Mouse (Mus musculus): ENCODE results near the gene Zfyve9.

Zfyve9 gene

DNA sequence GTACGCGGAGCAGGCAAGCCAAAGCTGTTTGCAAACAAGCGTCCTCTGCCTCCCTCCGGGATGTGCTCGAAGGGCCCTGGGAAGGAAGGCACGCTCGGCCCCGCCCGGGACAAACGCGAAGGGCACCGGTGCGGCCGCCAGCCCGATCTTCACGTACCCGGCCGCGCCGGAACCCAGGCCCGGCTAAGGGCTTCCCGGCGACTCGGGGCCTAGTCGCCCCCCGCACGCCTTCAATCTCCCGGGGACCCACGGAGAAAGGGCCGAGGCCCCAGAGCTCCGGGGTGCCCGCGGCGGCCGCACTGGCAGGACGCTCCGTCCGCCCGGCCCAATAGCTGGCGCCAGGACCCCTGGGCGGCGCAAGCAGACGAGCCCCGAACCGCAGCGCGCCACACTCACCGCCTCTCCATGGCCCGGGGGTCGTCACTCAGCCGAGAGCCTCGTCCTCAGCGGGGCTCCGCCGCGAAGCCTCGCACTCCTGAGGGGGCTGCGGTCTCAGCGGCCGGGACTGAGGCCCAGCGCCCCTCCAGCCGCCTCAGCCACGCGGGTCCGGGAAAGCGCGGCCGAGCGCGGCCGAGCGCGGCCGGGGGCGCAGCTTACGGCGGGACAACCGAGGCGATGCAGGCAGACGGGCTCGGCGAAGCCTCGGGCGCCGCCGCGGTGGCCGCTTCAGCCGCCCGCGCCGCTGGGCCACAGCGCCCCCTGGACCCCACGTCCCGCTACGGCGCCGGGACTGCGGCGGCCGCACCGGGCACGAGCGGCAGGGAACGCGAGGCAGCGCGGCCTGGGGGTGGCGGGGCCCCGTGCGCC is at the start of gene Zfyve9:
Zfyve9 (minus strand) TSS at position 742 of the 807 bp plus-strand sequence.
- peak; percentile 70 for DNase-seq (ENCODE audit: low spot score)

DNA sequence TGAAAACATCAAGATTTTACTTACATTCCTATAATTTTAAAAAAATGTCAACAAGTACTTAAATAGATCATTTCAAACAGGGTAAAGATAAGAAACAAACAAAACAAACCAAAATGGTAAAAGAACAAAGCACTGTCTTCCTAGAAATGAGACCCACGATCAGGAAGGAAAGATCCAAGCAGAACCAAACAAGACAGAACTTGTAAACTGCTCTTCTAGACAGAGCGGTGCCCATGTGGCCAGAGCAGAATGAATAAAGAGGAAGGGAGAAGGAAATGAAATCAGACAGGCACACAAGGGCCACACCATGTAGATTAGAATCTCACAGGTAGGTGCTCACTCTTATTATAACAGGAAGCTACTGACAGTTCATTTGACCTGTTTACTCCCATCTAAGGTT is 46.0 kb upstream of the Zfyve9 start:
- no peak for DNase-seq (ENCODE audit: low spot score)

GRCm38 (mm10) chr4:108826096-108826495 is 45.5 kb upstream of the Zfyve9 start:
- DNase-seq (ENCODE audit: low spot score): no peak

GRCm38 (mm10) chr4:108825677-108826076 is 45.1 kb upstream of the Zfyve9 start:
- DNase-seq (ENCODE audit: low spot score): no peak

- no peak for DNase-seq (ENCODE audit: low spot score)
Measured at GRCm38 (mm10) chr4:108811550-108811949, 31.0 kb upstream of the Zfyve9 start.

GRCm38 (mm10) chr4:108811142-108811541 is 30.5 kb upstream of the Zfyve9 start:
- no peak for DNase-seq (ENCODE audit: low spot score)

DNA sequence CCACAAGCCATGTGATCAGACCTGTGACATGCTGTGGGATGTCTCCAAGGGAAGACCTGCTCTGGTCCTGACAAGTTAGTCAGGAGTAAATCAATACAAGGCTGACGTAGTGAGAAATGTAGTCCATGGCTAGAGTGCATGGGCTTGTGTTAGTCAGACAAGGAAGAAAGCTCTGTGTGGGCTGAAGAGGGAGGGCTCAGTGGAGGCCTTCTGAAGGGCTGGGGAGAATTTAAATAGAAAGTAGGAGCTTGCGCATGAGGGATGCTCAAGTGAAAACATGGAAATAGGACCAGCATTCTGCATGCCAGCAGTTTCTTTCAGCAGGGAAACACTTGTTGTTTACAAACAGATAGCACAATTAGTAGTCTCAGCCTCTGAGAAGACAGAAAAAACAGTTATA is 22.9 kb upstream of the Zfyve9 start:
- DNase-seq (ENCODE audit: low spot score): no peak

DNA sequence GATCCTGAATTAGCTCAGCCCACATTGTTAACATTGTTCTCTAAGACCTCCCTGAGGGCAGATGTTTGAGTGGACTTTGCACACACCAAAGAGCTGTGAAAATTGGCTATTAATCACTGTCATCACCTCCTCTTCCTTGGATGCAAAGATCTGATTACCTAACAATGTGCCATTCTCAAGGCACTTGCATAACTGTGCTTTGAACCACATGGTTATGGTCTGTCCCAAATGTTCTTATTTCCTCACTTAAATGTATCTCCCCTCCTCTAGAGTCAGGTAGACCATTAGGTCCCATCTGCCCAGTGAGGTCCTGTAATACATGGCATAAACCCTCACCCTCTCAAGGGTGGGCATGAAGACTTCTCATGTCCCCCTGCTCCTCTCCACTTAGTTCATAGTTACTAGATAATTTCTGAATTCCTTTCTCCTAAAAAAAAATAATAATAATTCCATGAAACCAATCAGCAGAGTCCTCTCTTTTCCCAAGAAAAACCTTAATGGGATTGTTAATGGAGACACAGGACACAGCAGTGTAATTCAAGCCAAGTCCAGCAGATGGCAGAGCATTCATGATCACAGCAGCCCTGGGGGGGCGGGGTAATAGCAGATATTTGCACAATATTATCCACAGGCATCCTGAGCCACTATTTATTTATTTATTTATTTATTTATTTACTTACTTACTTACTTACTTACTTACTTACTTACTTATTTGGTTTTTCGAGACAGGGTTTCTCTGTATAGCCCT is 17.7 kb upstream of the Zfyve9 start:
- no peak for DNase-seq (ENCODE audit: low spot score)

GRCm38 (mm10) chr4:108796701-108797100 is 16.1 kb upstream of the Zfyve9 start:
- no peak for DNase-seq (ENCODE audit: low spot score)

GRCm38 (mm10) chr4:108793941-108794340 is 13.3 kb upstream of the Zfyve9 start:
- peak; percentile 11 for DNase-seq (ENCODE audit: low spot score)

GRCm38 (mm10) chr4:108790507-108790906 is 9.9 kb upstream of the Zfyve9 start:
- no peak for DNase-seq (ENCODE audit: low spot score)

GRCm38 (mm10) chr4:108789258-108789936 is 8.8 kb upstream of the Zfyve9 start:
- no peak for DNase-seq (ENCODE audit: low spot score)

- no peak for DNase-seq (ENCODE audit: low spot score)
Measured at GRCm38 (mm10) chr4:108782421-108783085, 2.0 kb upstream of the Zfyve9 start.

GRCm38 (mm10) chr4:108781596-108781995 is 998 bp upstream of the Zfyve9 start:
- no peak for DNase-seq (ENCODE audit: low spot score)

DNA sequence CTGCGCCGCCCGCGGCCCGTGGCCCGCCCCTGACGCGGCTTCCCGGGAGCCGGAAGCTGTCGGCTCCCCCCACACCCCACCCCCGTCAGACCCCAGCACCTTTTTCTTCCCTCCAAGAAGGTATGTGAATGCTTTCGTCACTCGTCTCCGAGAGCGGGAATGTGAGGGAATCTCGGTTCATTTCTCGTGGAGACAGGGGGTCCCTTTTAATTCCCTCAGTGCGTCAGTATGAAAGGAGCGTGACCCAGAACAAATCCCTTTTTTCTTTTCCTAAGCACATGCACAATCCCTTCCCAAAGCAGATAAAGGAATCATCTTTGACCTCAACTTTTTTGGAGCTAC is 237 bp upstream of the Zfyve9 start:
- DNase-seq (ENCODE audit: low spot score): no peak

DNA sequence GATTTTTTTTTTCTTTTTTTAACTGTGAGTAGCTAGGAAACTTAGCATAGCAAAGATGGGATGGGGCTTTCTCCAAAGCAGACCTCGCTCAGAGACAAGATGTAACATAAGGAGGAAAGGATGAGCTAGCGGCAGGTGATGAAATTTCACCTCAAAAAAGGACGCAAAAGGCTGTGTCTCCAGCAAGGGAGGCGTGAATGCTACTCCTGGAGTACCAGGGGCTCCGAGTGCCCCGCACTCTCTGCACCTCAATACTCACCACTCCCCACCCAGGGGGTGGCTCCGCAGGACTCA is 888 bp downstream of the Zfyve9 start:
- DNase-seq (ENCODE audit: low spot score): no peak

- DNase-seq (ENCODE audit: low spot score): no peak
Measured at GRCm38 (mm10) chr4:108768527-108768926, 12.1 kb downstream of the Zfyve9 start.

- DNase-seq (ENCODE audit: low spot score): no peak
Measured at GRCm38 (mm10) chr4:108759583-108759982, 21.0 kb downstream of the Zfyve9 start.

- DNase-seq (ENCODE audit: low spot score): no peak
Measured at GRCm38 (mm10) chr4:108746160-108746873, 34.3 kb downstream of the Zfyve9 start.

GRCm38 (mm10) chr4:108731582-108731981 is 49.0 kb downstream of the Zfyve9 start:
- DNase-seq (ENCODE audit: low spot score): no peak

DNA sequence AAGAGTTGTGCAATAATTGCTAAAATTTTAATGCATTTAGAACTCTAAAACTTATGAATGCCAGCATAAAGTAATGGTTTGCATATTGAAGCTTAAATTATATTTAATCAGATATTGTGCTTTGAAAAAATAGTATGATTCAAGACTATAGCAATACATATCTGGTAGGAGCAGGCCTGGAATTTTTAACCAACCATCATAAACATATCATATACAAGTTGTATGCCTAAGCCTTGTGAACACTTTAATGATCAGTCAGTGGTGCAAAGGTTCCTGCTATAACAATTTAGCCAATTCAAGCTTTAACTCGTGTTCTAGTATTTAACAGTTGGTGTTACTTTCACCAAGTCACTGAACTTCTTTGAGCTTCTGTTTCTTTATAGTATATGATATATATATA is 50.1 kb downstream of the Zfyve9 start:
- DNase-seq (ENCODE audit: low spot score): no peak

DNA sequence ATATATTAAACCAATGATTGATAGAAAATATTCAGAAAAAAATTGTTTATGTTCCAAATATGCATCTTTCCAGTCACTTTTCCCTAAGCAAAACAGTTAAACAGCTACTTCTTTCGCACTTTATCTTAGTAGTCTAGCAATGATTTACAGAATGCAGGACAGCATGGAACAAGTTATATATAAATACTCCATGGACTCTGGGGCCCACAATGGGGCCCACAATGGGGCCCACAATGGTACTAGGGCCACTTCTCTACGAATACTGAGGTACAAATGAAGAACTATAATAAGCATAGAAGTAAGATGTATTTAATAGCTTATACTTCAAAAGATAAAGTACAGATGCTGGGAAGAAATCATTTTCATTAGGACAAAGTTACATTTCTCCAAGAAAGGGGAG is 56.5 kb downstream of the Zfyve9 start:
- DNase-seq (ENCODE audit: low spot score): no peak

All from ovary, adult 18-20 months (tissue).